Mouse (Mus musculus): ENCODE measurements at regions not wholly inside any gene's neighbourhood (a gene's known extent, or its start where the extent isn't known, plus 50 kb on each side); places are given as distances from the start of the nearest gene placed in this dataset.

DNA sequence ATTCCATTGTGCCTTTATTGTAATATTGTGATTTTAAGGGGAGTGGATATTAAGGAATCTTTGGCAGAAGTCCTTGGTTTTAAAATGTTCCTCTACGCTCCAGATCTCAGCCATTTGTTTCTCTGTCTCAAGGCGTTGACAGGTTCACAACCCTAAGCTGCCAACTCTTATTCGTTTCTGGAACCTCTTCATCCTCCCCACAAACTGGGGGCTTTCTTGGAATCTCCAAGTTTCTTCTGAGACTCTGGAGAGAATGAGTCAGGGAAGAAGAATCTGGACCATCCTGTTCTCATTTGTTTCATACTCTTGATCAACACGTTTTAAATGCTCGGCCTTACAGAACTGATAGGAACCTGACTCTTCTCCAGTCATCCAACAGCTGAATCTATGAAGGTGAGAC is 351.4 kb upstream of the Nfe2l3 start:
- Histone ChIP-seq H3K9me3 (ENCODE audit: control insufficient read depth, low read length) (no peaks in the 10 kb centered on the region), H3K9ac (ENCODE audit: low read length) (no peak overlapping the region), H3K4me2 (ENCODE audit: low read depth, severe bottlenecking) (no peak overlapping the region), H3K4me3 (ENCODE audit: low read depth, low read length) (no peak overlapping the region), H3K36me3 (ENCODE audit: control insufficient read depth, insufficient read depth, low read length) (no peaks in the 10 kb centered on the region), H3K27me3 (ENCODE audit: control insufficient read depth, insufficient read depth, low read length) (no peaks in the 10 kb centered on the region), H3K4me1 (ENCODE audit: control insufficient read depth, insufficient read depth, low read length) (peaks cover 29% of the 10 kb centered on the region), H3K27ac (replicated peaks; ENCODE audit: low read depth, low read length) (no peak overlapping the region)
- DNase-seq (ENCODE audit: low spot score) (no peak), ATAC-seq (ENCODE audit: insufficient number of reproducible peaks, low FRiP score, low TSS enrichment, low read depth) (no peak)
- 66% methylated on average over 5 of the region's 5 CpGs for WGBS

DNA sequence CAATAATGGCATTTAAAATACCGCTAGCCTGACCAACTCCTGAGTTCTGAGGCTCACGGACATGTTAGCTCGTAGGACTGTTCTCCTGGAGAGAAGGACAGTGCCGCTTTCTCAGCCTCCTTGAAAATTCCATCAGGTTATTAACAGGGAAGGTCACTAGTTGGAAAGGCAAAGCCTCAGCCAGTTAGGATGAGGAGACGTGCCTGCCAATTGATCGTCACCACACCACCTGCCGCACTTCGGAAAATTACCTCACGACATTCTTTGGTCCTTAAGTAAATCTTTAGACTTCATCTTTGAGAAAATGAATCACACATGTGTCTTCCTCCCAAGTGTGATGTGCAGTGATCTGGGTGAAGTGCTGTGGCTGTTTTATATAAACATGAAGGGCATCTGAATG is 347.8 kb upstream of the Nfe2l3 start:
- no peaks in the 10 kb centered on the region for H3K27me3 ChIP-seq (ENCODE audit: control insufficient read depth, insufficient read depth, low read length)
- no peak overlapping the region for H3K27ac ChIP-seq (replicated peaks; ENCODE audit: low read depth, low read length)
- DNase-seq (ENCODE audit: low spot score) (no peak), ATAC-seq (ENCODE audit: insufficient number of reproducible peaks, low FRiP score, low TSS enrichment, low read depth) (no peak)
- H3K9ac ChIP-seq (ENCODE audit: low read length), result no peak overlapping the region
- no peaks in the 10 kb centered on the region for H3K9me3 ChIP-seq (ENCODE audit: control insufficient read depth, low read length)
- no peaks in the 10 kb centered on the region for H3K36me3 ChIP-seq (ENCODE audit: control insufficient read depth, insufficient read depth, low read length)
- no peak overlapping the region for H3K4me3 ChIP-seq (ENCODE audit: low read depth, low read length)
- no peak overlapping the region for H3K4me2 ChIP-seq (ENCODE audit: low read depth, severe bottlenecking)
- H3K4me1 ChIP-seq (ENCODE audit: control insufficient read depth, insufficient read depth, low read length), result peaks cover 9% of the 10 kb centered on the region; the same call in 1 of the 2 replicates
- WGBS, result 51% methylated on average over 9 of the region's 9 CpGs

GRCm38 (mm10) chr6:51085547-51085946 is 346.9 kb upstream of the Nfe2l3 start:
- H3K4me2 ChIP-seq (ENCODE audit: low read depth, severe bottlenecking), result no peak overlapping the region
- 45% methylated on average over 2 of the region's 2 CpGs for WGBS
- H3K27ac ChIP-seq (replicated peaks; ENCODE audit: low read depth, low read length), result no peak overlapping the region
- no peak overlapping the region for H3K4me3 ChIP-seq (ENCODE audit: low read depth, low read length)
- peaks cover 9% of the 10 kb centered on the region; the same call in 1 of the 2 replicates for H3K4me1 ChIP-seq (ENCODE audit: control insufficient read depth, insufficient read depth, low read length)
- no peaks in the 10 kb centered on the region for H3K27me3 ChIP-seq (ENCODE audit: control insufficient read depth, insufficient read depth, low read length)
- DNase-seq (ENCODE audit: low spot score) (no peak), ATAC-seq (ENCODE audit: insufficient number of reproducible peaks, low FRiP score, low TSS enrichment, low read depth) (no peak)
- no peaks in the 10 kb centered on the region for H3K9me3 ChIP-seq (ENCODE audit: control insufficient read depth, low read length)
- H3K9ac ChIP-seq (ENCODE audit: low read length), result no peak overlapping the region
- H3K36me3 ChIP-seq (ENCODE audit: control insufficient read depth, insufficient read depth, low read length), result no peaks in the 10 kb centered on the region

DNA sequence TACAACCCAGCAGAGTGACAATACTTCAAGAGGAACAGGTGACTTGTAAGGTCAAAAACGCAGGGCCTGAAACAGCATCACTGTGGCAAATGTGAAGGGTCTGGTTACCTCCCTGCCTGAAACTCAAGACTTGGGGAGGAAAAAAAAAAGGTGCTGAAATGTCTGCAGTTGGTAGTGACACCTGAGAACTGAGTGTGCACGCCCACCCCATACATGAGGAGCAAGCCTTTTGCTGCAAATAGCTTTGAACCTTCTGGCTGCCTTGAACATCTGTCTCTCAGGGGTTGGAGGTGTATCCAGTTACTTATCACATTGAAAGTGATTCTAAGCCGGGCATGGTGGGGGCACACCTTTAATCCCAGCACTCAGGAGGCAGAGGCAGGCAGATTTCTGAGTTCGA is 346.1 kb upstream of the Nfe2l3 start:
- ATAC-seq (ENCODE audit: insufficient number of reproducible peaks, low FRiP score, low TSS enrichment, low read depth) (no peak), DNase-seq (ENCODE audit: low spot score) (no peak)
- no peak overlapping the region for H3K4me2 ChIP-seq (ENCODE audit: low read depth, severe bottlenecking)
- H3K9ac ChIP-seq (ENCODE audit: low read length), result no peak overlapping the region
- no peaks in the 10 kb centered on the region for H3K9me3 ChIP-seq (ENCODE audit: control insufficient read depth, low read length)
- peaks cover 9% of the 10 kb centered on the region; the same call in 1 of the 2 replicates for H3K4me1 ChIP-seq (ENCODE audit: control insufficient read depth, insufficient read depth, low read length)
- no peaks in the 10 kb centered on the region for H3K36me3 ChIP-seq (ENCODE audit: control insufficient read depth, insufficient read depth, low read length)
- 76% methylated on average over 4 of the region's 4 CpGs for WGBS
- no peak overlapping the region for H3K27ac ChIP-seq (replicated peaks; ENCODE audit: low read depth, low read length)
- no peak overlapping the region for H3K4me3 ChIP-seq (ENCODE audit: low read depth, low read length)
- H3K27me3 ChIP-seq (ENCODE audit: control insufficient read depth, insufficient read depth, low read length), result no peaks in the 10 kb centered on the region

DNA sequence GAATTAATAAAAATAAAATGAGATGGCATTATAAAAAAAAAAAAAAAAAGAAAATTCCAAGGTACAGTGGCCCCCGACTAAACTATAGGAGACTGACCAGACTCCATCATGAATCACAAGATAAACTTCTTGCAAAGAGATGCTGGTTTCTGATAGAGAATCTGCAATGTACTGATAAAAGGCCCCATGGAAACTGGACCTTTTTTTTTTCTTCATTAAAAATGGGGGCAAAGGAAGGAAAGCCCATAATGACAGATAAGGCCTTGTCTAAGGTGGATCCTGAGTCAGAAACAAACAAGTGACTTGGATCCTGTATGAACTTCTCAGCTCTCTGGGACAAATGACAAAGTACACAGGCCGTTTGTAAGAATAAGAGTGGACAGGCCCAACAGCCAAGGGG is 344.7 kb upstream of the Nfe2l3 start:
- no peak overlapping the region for H3K27ac ChIP-seq (replicated peaks; ENCODE audit: low read depth, low read length)
- WGBS, result 69% methylated on average over 2 of the region's 2 CpGs
- ATAC-seq (ENCODE audit: insufficient number of reproducible peaks, low FRiP score, low TSS enrichment, low read depth), result no peak

GRCm38 (mm10) chr6:51088641-51089372 is 343.7 kb upstream of the Nfe2l3 start:
- DNase-seq (ENCODE audit: low spot score), result no peak
- no peak for ATAC-seq (ENCODE audit: insufficient number of reproducible peaks, low FRiP score, low TSS enrichment, low read depth)

More for the DNA sequence above, 344.7 kb upstream of the Nfe2l3 start:
- Histone ChIP-seq H3K4me2 (ENCODE audit: low read depth, severe bottlenecking) (no peak overlapping the region), H3K4me1 (ENCODE audit: control insufficient read depth, insufficient read depth, low read length) (peaks cover 9% of the 10 kb centered on the region; the same call in 1 of the 2 replicates), H3K9me3 (ENCODE audit: control insufficient read depth, low read length) (no peaks in the 10 kb centered on the region), H3K9ac (ENCODE audit: low read length) (no peak overlapping the region), H3K27me3 (ENCODE audit: control insufficient read depth, insufficient read depth, low read length) (no peaks in the 10 kb centered on the region), H3K36me3 (ENCODE audit: control insufficient read depth, insufficient read depth, low read length) (no peaks in the 10 kb centered on the region), H3K4me3 (ENCODE audit: low read depth, low read length) (no peak overlapping the region)
- no peak for DNase-seq (ENCODE audit: low spot score)

GRCm38 (mm10) chr6:51093196-51093595 is 339.3 kb upstream of the Nfe2l3 start:
- Histone ChIP-seq H3K9ac (ENCODE audit: low read length) (no peak overlapping the region), H3K9me3 (ENCODE audit: control insufficient read depth, low read length) (no peaks in the 10 kb centered on the region), H3K36me3 (ENCODE audit: control insufficient read depth, insufficient read depth, low read length) (no peaks in the 10 kb centered on the region), H3K4me3 (ENCODE audit: low read depth, low read length) (no peak overlapping the region), H3K4me1 (ENCODE audit: control insufficient read depth, insufficient read depth, low read length) (no peaks in the 10 kb centered on the region), H3K27ac (replicated peaks; ENCODE audit: low read depth, low read length) (no peak overlapping the region), H3K4me2 (ENCODE audit: low read depth, severe bottlenecking) (no peak overlapping the region), H3K27me3 (ENCODE audit: control insufficient read depth, insufficient read depth, low read length) (no peaks in the 10 kb centered on the region)
- 92% methylated on average over 4 of the region's 4 CpGs for WGBS
- DNase-seq (ENCODE audit: low spot score), result no peak
- ATAC-seq (ENCODE audit: insufficient number of reproducible peaks, low FRiP score, low TSS enrichment, low read depth), result no peak

More at GRCm38 (mm10) chr6:51088641-51089372, 343.7 kb upstream of the Nfe2l3 start:
- H3K4me3 ChIP-seq (ENCODE audit: low read depth, low read length), result no peak overlapping the region
- no peaks in the 10 kb centered on the region for H3K36me3 ChIP-seq (ENCODE audit: control insufficient read depth, insufficient read depth, low read length)
- no peaks in the 10 kb centered on the region for H3K9me3 ChIP-seq (ENCODE audit: control insufficient read depth, low read length)
- no peak overlapping the region for H3K4me2 ChIP-seq (ENCODE audit: low read depth, severe bottlenecking)
- peaks cover 7% of the 10 kb centered on the region; the same call in 1 of the 2 replicates for H3K4me1 ChIP-seq (ENCODE audit: control insufficient read depth, insufficient read depth, low read length)
- H3K27ac ChIP-seq (replicated peaks; ENCODE audit: low read depth, low read length), result no peak overlapping the region
- WGBS, result 34% methylated on average over 6 of the region's 6 CpGs
- no peaks in the 10 kb centered on the region for H3K27me3 ChIP-seq (ENCODE audit: control insufficient read depth, insufficient read depth, low read length)
- H3K9ac ChIP-seq (ENCODE audit: low read length), result no peak overlapping the region

GRCm38 (mm10) chr6:51094304-51094703 is 338.2 kb upstream of the Nfe2l3 start:
- Histone ChIP-seq H3K36me3 (ENCODE audit: control insufficient read depth, insufficient read depth, low read length) (no peaks in the 10 kb centered on the region), H3K9me3 (ENCODE audit: control insufficient read depth, low read length) (no peaks in the 10 kb centered on the region), H3K27me3 (ENCODE audit: control insufficient read depth, insufficient read depth, low read length) (no peaks in the 10 kb centered on the region), H3K4me1 (ENCODE audit: control insufficient read depth, insufficient read depth, low read length) (no peaks in the 10 kb centered on the region), H3K4me3 (ENCODE audit: low read depth, low read length) (no peak overlapping the region), H3K9ac (ENCODE audit: low read length) (no peak overlapping the region), H3K27ac (replicated peaks; ENCODE audit: low read depth, low read length) (no peak overlapping the region), H3K4me2 (ENCODE audit: low read depth, severe bottlenecking) (no peak overlapping the region)
- no peak for DNase-seq (ENCODE audit: low spot score)
- ATAC-seq (ENCODE audit: insufficient number of reproducible peaks, low FRiP score, low TSS enrichment, low read depth), result no peak
- WGBS, result 88% methylated on average over 10 of the region's 10 CpGs

GRCm38 (mm10) chr6:51097488-51097887 is 335.0 kb upstream of the Nfe2l3 start:
- no peak for ATAC-seq (ENCODE audit: insufficient number of reproducible peaks, low FRiP score, low TSS enrichment, low read depth)
- Histone ChIP-seq H3K27me3 (ENCODE audit: control insufficient read depth, insufficient read depth, low read length) (no peaks in the 10 kb centered on the region), H3K4me2 (ENCODE audit: low read depth, severe bottlenecking) (no peak overlapping the region), H3K9ac (ENCODE audit: low read length) (no peak overlapping the region), H3K9me3 (ENCODE audit: control insufficient read depth, low read length) (no peaks in the 10 kb centered on the region), H3K27ac (replicated peaks; ENCODE audit: low read depth, low read length) (no peak overlapping the region), H3K4me1 (ENCODE audit: control insufficient read depth, insufficient read depth, low read length) (no peaks in the 10 kb centered on the region), H3K36me3 (ENCODE audit: control insufficient read depth, insufficient read depth, low read length) (no peaks in the 10 kb centered on the region), H3K4me3 (ENCODE audit: low read depth, low read length) (no peak overlapping the region)
- DNase-seq (ENCODE audit: low spot score), result no peak
- WGBS, result 81% methylated on average over 6 of the region's 6 CpGs
